Mouse (Mus musculus): ENCODE measurements around the gene Rps6. TPM values are rescaled to one million over a fixed set of nuclear protein-coding genes. Genes with fewer than 3 reads are reported as not detected.
"Not testable (repeated sequence)": the region's sequence is repeated elsewhere in the genome, so short reads cannot be mapped to it uniquely, and the experiment has no call there.

Rps6 gene
- polyA plus RNA-seq, 1 experiment from 2014 or later: 718 TPM

- 93% methylated on average over 2 of the region's 2 CpGs for WGBS
- Histone ChIP-seq H3K4me3 (no peak overlapping the region), H3K27me3 (ENCODE audit: low read depth, poor library complexity, severe bottlenecking) (peaks cover 19% of the 10 kb centered on the region), H3K36me3 (no peaks in the 10 kb centered on the region), H3K9me3 (replicated peaks) (no peaks in the 10 kb centered on the region), H3K4me1 (peaks cover 7% of the 10 kb centered on the region; the same call in 1 of the 2 replicates), H3K27ac (no peak overlapping the region)
- no peak for DNase-seq (ENCODE audit: low spot score)
These were observed 22.3 kb upstream of the Rps6 start for GRCm38 (mm10) chr4:86879477-86879876.

GRCm38 (mm10) chr4:86874146-86874847 lies 17.1 kb upstream of the Rps6 start, which contains the start of gene Acer2:
Acer2 (plus strand) TSS chr4:86874396.
- Histone ChIP-seq H3K27ac (peak within 1 kb of the TSS; percentile 79), H3K36me3 (no peaks in the 10 kb centered on the region), H3K9me3 (replicated peaks) (no peaks in the 10 kb centered on the region), H3K4me1 (peaks cover 12% of the 10 kb centered on the region), H3K27me3 (ENCODE audit: low read depth, poor library complexity, severe bottlenecking) (peaks cover 35% of the 10 kb centered on the region), H3K4me3 (peak within 1 kb of the TSS; percentile 77)
- WGBS: under 1% methylated on average over 59 of the region's 60 CpGs
- peak; percentile 87 for DNase-seq (ENCODE audit: low spot score)

- H3K27ac ChIP-seq: no peak overlapping the region
- peaks cover 12% of the 10 kb centered on the region for H3K4me1 ChIP-seq
- H3K4me3 ChIP-seq: no peak overlapping the region
- H3K27me3 ChIP-seq (ENCODE audit: low read depth, poor library complexity, severe bottlenecking): peaks cover 35% of the 10 kb centered on the region
- DNase-seq (ENCODE audit: low spot score): no peak
- 59% methylated on average over 4 of the region's 4 CpGs for WGBS
- H3K9me3 ChIP-seq (replicated peaks): no peaks in the 10 kb centered on the region
- no peaks in the 10 kb centered on the region for H3K36me3 ChIP-seq
These were observed 15.9 kb upstream of the Rps6 start for GRCm38 (mm10) chr4:86873072-86873471.

- Histone ChIP-seq H3K36me3 (no peaks in the 10 kb centered on the region), H3K27me3 (ENCODE audit: low read depth, poor library complexity, severe bottlenecking) (peaks cover 35% of the 10 kb centered on the region), H3K4me3 (no peak overlapping the region), H3K4me1 (peaks cover 12% of the 10 kb centered on the region), H3K27ac (no peak overlapping the region), H3K9me3 (replicated peaks) (no peaks in the 10 kb centered on the region)
- DNase-seq (ENCODE audit: low spot score): no peak
These were observed 14.8 kb upstream of the Rps6 start for GRCm38 (mm10) chr4:86871988-86872387.

- H3K27me3 ChIP-seq (ENCODE audit: low read depth, poor library complexity, severe bottlenecking): no peaks in the 10 kb centered on the region
- no peak for DNase-seq (ENCODE audit: low spot score)
- no peaks in the 10 kb centered on the region for H3K36me3 ChIP-seq
- H3K27ac ChIP-seq: no peak overlapping the region
- no peaks in the 10 kb centered on the region for H3K9me3 ChIP-seq (replicated peaks)
- H3K4me1 ChIP-seq: no peaks in the 10 kb centered on the region
- H3K4me3 ChIP-seq: no peak overlapping the region
- WGBS: 84% methylated on average over 5 of the region's 5 CpGs
These were observed 6.9 kb upstream of the Rps6 start for GRCm38 (mm10) chr4:86864087-86864486.

GRCm38 (mm10) chr4:86858070-86858440 lies 843 bp upstream of the Rps6 start:
- WGBS: 60% methylated on average over 12 of the region's 12 CpGs
- no peaks in the 10 kb centered on the region for H3K27me3 ChIP-seq (ENCODE audit: low read depth, poor library complexity, severe bottlenecking)
- peaks cover 9% of the 10 kb centered on the region for H3K4me1 ChIP-seq
- no peaks in the 10 kb centered on the region for H3K9me3 ChIP-seq (replicated peaks)
- peak overlapping the region; percentile 99 for H3K4me3 ChIP-seq
- DNase-seq (ENCODE audit: low spot score): no peak
- no peak overlapping the region for H3K27ac ChIP-seq
- H3K36me3 ChIP-seq: peaks cover 31% of the 10 kb centered on the region

GRCm38 (mm10) chr4:86856304-86857112 lies 704 bp downstream of the Rps6 start:
- Histone ChIP-seq H3K36me3 (peaks cover 46% of the 10 kb centered on the region), H3K27me3 (ENCODE audit: low read depth, poor library complexity, severe bottlenecking) (no peaks in the 10 kb centered on the region), H3K4me1 (peaks cover 9% of the 10 kb centered on the region), H3K9me3 (replicated peaks) (no peaks in the 10 kb centered on the region), H3K4me3 (peak overlapping the region; percentile 99), H3K27ac (peak overlapping the region; percentile 100)
- DNase-seq (ENCODE audit: low spot score): no peak
- WGBS: 2% methylated on average over 50 of the region's 50 CpGs

- Histone ChIP-seq H3K4me3 (no peak overlapping the region), H3K9me3 (replicated peaks) (no peaks in the 10 kb centered on the region), H3K36me3 (peaks cover 60% of the 10 kb centered on the region), H3K27me3 (ENCODE audit: low read depth, poor library complexity, severe bottlenecking) (no peaks in the 10 kb centered on the region), H3K27ac (no peak overlapping the region), H3K4me1 (peaks cover 6% of the 10 kb centered on the region)
- WGBS: 86% methylated on average over 4 of the region's 4 CpGs
- no peak for DNase-seq (ENCODE audit: low spot score)
These were observed 4.2 kb downstream of the Rps6 start for GRCm38 (mm10) chr4:86852813-86853590.

GRCm38 (mm10) chr4:86852018-86852417 lies 5.2 kb downstream of the Rps6 start:
- DNase-seq (ENCODE audit: low spot score): no peak
- no peak overlapping the region for H3K27ac ChIP-seq
- no peak overlapping the region for H3K4me3 ChIP-seq
- H3K36me3 ChIP-seq: peaks cover 69% of the 10 kb centered on the region
- H3K27me3 ChIP-seq (ENCODE audit: low read depth, poor library complexity, severe bottlenecking): no peaks in the 10 kb centered on the region
- no peaks in the 10 kb centered on the region for H3K9me3 ChIP-seq (replicated peaks)
- 63% methylated on average over 3 of the region's 3 CpGs for WGBS
- 0 out of 2 replicates have a peak, but pooled peaks cover 2% of the 10 kb centered on the region for H3K4me1 ChIP-seq

- 81% methylated on average over 2 of the region's 2 CpGs for WGBS
- no peak overlapping the region for H3K4me3 ChIP-seq
- H3K4me1 ChIP-seq: 0 out of 2 replicates have a peak, but pooled peaks cover 2% of the 10 kb centered on the region
- H3K36me3 ChIP-seq: peaks cover 73% of the 10 kb centered on the region
- DNase-seq (ENCODE audit: low spot score): no peak
- H3K27me3 ChIP-seq (ENCODE audit: low read depth, poor library complexity, severe bottlenecking): no peaks in the 10 kb centered on the region
- no peaks in the 10 kb centered on the region for H3K9me3 ChIP-seq (replicated peaks)
- H3K27ac ChIP-seq: no peak overlapping the region
These were observed 5.9 kb downstream of the Rps6 start for GRCm38 (mm10) chr4:86851331-86851730.

GRCm38 (mm10) chr4:86847246-86847645 lies 10.0 kb downstream of the Rps6 start:
- Histone ChIP-seq H3K4me1 (no peaks in the 10 kb centered on the region), H3K9me3 (replicated peaks) (no peaks in the 10 kb centered on the region), H3K27ac (no peak overlapping the region), H3K36me3 (peaks cover 71% of the 10 kb centered on the region), H3K27me3 (ENCODE audit: low read depth, poor library complexity, severe bottlenecking) (no peaks in the 10 kb centered on the region), H3K4me3 (no peak overlapping the region)
- WGBS: 99% methylated on average over 2 of the region's 2 CpGs
- no peak for DNase-seq (ENCODE audit: low spot score)

GRCm38 (mm10) chr4:86845384-86845783 lies 11.8 kb downstream of the Rps6 start:
- peaks cover 73% of the 10 kb centered on the region for H3K36me3 ChIP-seq
- no peaks in the 10 kb centered on the region for H3K4me1 ChIP-seq
- WGBS: 95% methylated on average over 3 of the region's 3 CpGs
- no peak overlapping the region for H3K4me3 ChIP-seq
- no peaks in the 10 kb centered on the region for H3K9me3 ChIP-seq (replicated peaks)
- H3K27me3 ChIP-seq (ENCODE audit: low read depth, poor library complexity, severe bottlenecking): no peaks in the 10 kb centered on the region
- H3K27ac ChIP-seq: no peak overlapping the region
- DNase-seq (ENCODE audit: low spot score): no peak

- 99% methylated on average over 2 of the region's 2 CpGs for WGBS
- H3K9me3 ChIP-seq (replicated peaks); H3K4me3 ChIP-seq; DNase-seq (ENCODE audit: low spot score); H3K27ac ChIP-seq; H3K27me3 ChIP-seq (ENCODE audit: low read depth, poor library complexity, severe bottlenecking); H3K4me1 ChIP-seq: not testable (repeated sequence)
- H3K36me3 ChIP-seq: peaks cover 78% of the 10 kb centered on the region
These were observed 16.1 kb downstream of the Rps6 start for GRCm38 (mm10) chr4:86841141-86841540.
